8 mouse cellular contexts compared by ENCODE assay signal in genomic region chr4:43655656-43656338, GRCm38 (mm10). TPM values are rescaled to one million over a fixed set of nuclear protein-coding genes. Genes with fewer than 3 reads are reported as not detected.
A peak's percentile ranks its signal among the peaks of the same experiment; 100 is the strongest.
DNase-seq lines count a peak whose midpoint lies in the region; ATAC-seq and TF ChIP-seq lines count a peak whose summit lies in the region.

No protein-coding gene starts in this region.

- peak overlapping the region; percentile 87 for H3K9ac ChIP-seq in heart, embryonic 11.5 days (ENCODE audit: low read depth, low read length)
- H3K9ac ChIP-seq in liver, embryonic 16.5 days (ENCODE audit: low read depth, low read length), result peak overlapping the region; percentile 91

- H3K4me1 ChIP-seq in heart, embryonic 11.5 days (ENCODE audit: control insufficient read depth, insufficient read depth, low read length), result peaks cover 3% of the 10 kb centered on the region; the same call in 1 of the 2 replicates
- H3K4me1 ChIP-seq in bone marrow macrophage, adult 2 months (ENCODE audit: control insufficient read depth, insufficient read depth, low read length), result peaks cover 3% of the 10 kb centered on the region
- H3K4me1 ChIP-seq in liver, embryonic 16.5 days (ENCODE audit: control insufficient read depth, low read depth, low read length), result peaks cover 14% of the 10 kb centered on the region

- no peak for DNase-seq in heart, postnatal 36 days
- DNase-seq in adrenal gland, adult 18-20 months (ENCODE audit: low spot score in 2 of 2), result no peak
- DNase-seq in gastrocnemius, adult 8-10 months (ENCODE audit: low spot score in 2 of 2), result no peak
- no peak for DNase-seq in thymus, postnatal 14 days

- H3K36me3 ChIP-seq in heart, embryonic 11.5 days (ENCODE audit: control insufficient read depth, insufficient read depth, low read length), result no peaks in the 10 kb centered on the region
- H3K36me3 ChIP-seq in liver, embryonic 16.5 days (ENCODE audit: control insufficient read depth, insufficient read depth), result no peaks in the 10 kb centered on the region

- TF ChIP-seq CTCF in bone marrow macrophage, adult 2 months (IDR thresholded peaks at IDR 0.05; ENCODE audit: low read depth, low read length), result no peak

- 8% methylated on average over 34 of the region's 34 CpGs for WGBS in heart, embryonic 11.5 days (ENCODE audit: insufficient replicate concordance)
- WGBS in liver, embryonic 16.5 days (ENCODE audit: insufficient replicate concordance), result 8% methylated on average over 34 of the region's 34 CpGs

- peak overlapping the region; percentile 80 for H3K27ac ChIP-seq in heart, embryonic 11.5 days (ENCODE audit: low read depth, low read length)
- H3K27ac ChIP-seq in bone marrow macrophage, adult 2 months (ENCODE audit: insufficient read depth, low read depth, low read length), result no peak overlapping the region
- peak overlapping the region; percentile 80 for H3K27ac ChIP-seq in liver, embryonic 16.5 days (ENCODE audit: low read length)

- H3K27me3 ChIP-seq in heart, embryonic 11.5 days (ENCODE audit: control insufficient read depth, insufficient read depth, low read length), result peaks cover 5% of the 10 kb centered on the region
- H3K27me3 ChIP-seq in liver, embryonic 16.5 days (ENCODE audit: control insufficient read depth, insufficient read depth, low read depth, low read length), result no peaks in the 10 kb centered on the region; the same call in 1 of the 2 replicates

- no peaks in the 10 kb centered on the region for H3K9me3 ChIP-seq in heart, embryonic 11.5 days (replicated peaks; ENCODE audit: control insufficient read depth, low read length)
- no peaks in the 10 kb centered on the region for H3K9me3 ChIP-seq in liver, embryonic 16.5 days (replicated peaks; ENCODE audit: control insufficient read depth, low read length)

- H3K4me3 ChIP-seq in heart, embryonic 11.5 days (ENCODE audit: low read depth, low read length), result peak overlapping the region; percentile 87
- peak overlapping the region; percentile 80 for H3K4me3 ChIP-seq in bone marrow macrophage, adult 2 months (ENCODE audit: insufficient read depth, low read length)
- peak overlapping the region; percentile 90 for H3K4me3 ChIP-seq in liver, embryonic 16.5 days (ENCODE audit: low read depth, low read length)

- no peak for TF ChIP-seq POLR2A in bone marrow macrophage, adult 2 months (IDR thresholded peaks at IDR 0.05; ENCODE audit: borderline replicate concordance, low read depth, low read length)

- intact Hi-C loops in heart, postnatal 36 days (cut with DNase I), result loop anchor here (5.0 kb wide), 1 partner anchor 73 kb away; the partner anchor contains the start of gene Msmp

- peak overlapping the region; percentile 89 for H3K4me2 ChIP-seq in heart, embryonic 11.5 days
- H3K4me2 ChIP-seq in liver, embryonic 16.5 days (ENCODE audit: low read depth, low read length), result peak overlapping the region; percentile 82

- peak; percentile 37 for ATAC-seq in heart, embryonic 11.5 days (replicated peaks; ENCODE audit: insufficient number of reproducible peaks, low FRiP score, low TSS enrichment)
- ATAC-seq in inflammation-experienced regulatory T-cells, adult 6 months, result peak; percentile 4
- peak; percentile 11 for ATAC-seq in liver, embryonic 16.5 days (ENCODE audit: low read depth)

RNA-seq across cellular contexts. Expression of gene Hint2, which starts 0.5 kb away (rescaled TPM):
- polyA plus RNA-seq in heart, embryonic 11.5 days (2014; fragmentation: Nextera tagmentation; extraction: Ambion mirVana), result 128 and 131 TPM in 2 replicates
- 100 to 1,000 TPM; 131 to 152 TPM for total RNA-seq in heart, postnatal 36 days (2021)
- polyA plus RNA-seq in bone marrow macrophage, adult 2 months (2012; ENCODE audit: insufficient read depth, insufficient read length, missing spikeins), result 32.7 and 33.1 TPM in 2 replicates
- 10 to 100 TPM; 30.3 to 47.5 (median 34.2) TPM for polyA plus RNA-seq in inflammation-experienced regulatory T-cells, adult 6 months (2017; shearing (Covaris generic))
- 63.9 and 68.5 TPM in 2 replicates for polyA plus RNA-seq in liver, embryonic 16.5 days (2015; fragmentation: Nextera tagmentation; extraction: Ambion mirVana)
- 100 to 1,000 TPM in 1 of 2 experiments, 10 to 100 TPM in 1; 79.2 to 121 TPM for total RNA-seq in adrenal gland, adult 18-20 months (2021)
- total RNA-seq in gastrocnemius, adult 8-10 months (2022), result 10 to 100 TPM; 46.4 to 48.6 (median 47.3) TPM

RNA-seq across cellular contexts. Expression of gene Spag8, which starts 2.4 kb away (rescaled TPM):
- 0.29 and 0.38 TPM in 2 replicates for polyA plus RNA-seq in heart, embryonic 11.5 days (2014; fragmentation: Nextera tagmentation; extraction: Ambion mirVana)
- not detected for total RNA-seq in heart, postnatal 36 days (2021)
- not detected in 2 replicates for polyA plus RNA-seq in bone marrow macrophage, adult 2 months (2012; ENCODE audit: insufficient read depth, insufficient read length, missing spikeins)
- under 1 TPM in 1 of 3 experiments, not detected in 2; 0.54 TPM for polyA plus RNA-seq in inflammation-experienced regulatory T-cells, adult 6 months (2017; shearing (Covaris generic))
- 0.08 and 0.20 TPM in 2 replicates for polyA plus RNA-seq in liver, embryonic 16.5 days (2015; fragmentation: Nextera tagmentation; extraction: Ambion mirVana)
- total RNA-seq in adrenal gland, adult 18-20 months (2021), result under 1 TPM; 0.53 to 0.54 TPM
- not detected for total RNA-seq in gastrocnemius, adult 8-10 months (2022)

RNA-seq across cellular contexts. Expression of gene Tmem8b, which starts 13.0 kb away (rescaled TPM):
- 2.7 and 3.3 TPM in 2 replicates for polyA plus RNA-seq in heart, embryonic 11.5 days (2014; fragmentation: Nextera tagmentation; extraction: Ambion mirVana)
- total RNA-seq in heart, postnatal 36 days (2021), result 10 to 100 TPM; 17.8 to 20.3 TPM
- polyA plus RNA-seq in bone marrow macrophage, adult 2 months (2012; ENCODE audit: insufficient read depth, insufficient read length, missing spikeins), result 1.9 and 2.4 TPM in 2 replicates
- 1 to 10 TPM in 1 of 3 experiments, under 1 TPM in 2; 0.87 to 1.0 (median 0.87) TPM for polyA plus RNA-seq in inflammation-experienced regulatory T-cells, adult 6 months (2017; shearing (Covaris generic))
- 0.22 and 0.23 TPM in 2 replicates for polyA plus RNA-seq in liver, embryonic 16.5 days (2015; fragmentation: Nextera tagmentation; extraction: Ambion mirVana)
- 1 to 10 TPM; 5.2 to 7.5 TPM for total RNA-seq in adrenal gland, adult 18-20 months (2021)
- total RNA-seq in gastrocnemius, adult 8-10 months (2022), result 10 to 100 TPM in 2 of 4 experiments, 1 to 10 TPM in 2; 9.5 to 14.4 (median 10.4) TPM

RNA-seq across cellular contexts. Expression of gene Fam221b, which starts 13.1 kb away (rescaled TPM):
- polyA plus RNA-seq in heart, embryonic 11.5 days (2014; fragmentation: Nextera tagmentation; extraction: Ambion mirVana), result 3.4 and 3.9 TPM in 2 replicates
- under 1 TPM; 0.24 to 0.31 TPM for total RNA-seq in heart, postnatal 36 days (2021)
- 0.15 and 0.21 TPM in 2 replicates for polyA plus RNA-seq in bone marrow macrophage, adult 2 months (2012; ENCODE audit: insufficient read depth, insufficient read length, missing spikeins)
- polyA plus RNA-seq in inflammation-experienced regulatory T-cells, adult 6 months (2017; shearing (Covaris generic)), result 1 to 10 TPM; 2.8 to 3.7 (median 3.4) TPM
- polyA plus RNA-seq in liver, embryonic 16.5 days (2015; fragmentation: Nextera tagmentation; extraction: Ambion mirVana), result 0.63 and 1.0 TPM in 2 replicates
- total RNA-seq in adrenal gland, adult 18-20 months (2021), result under 1 TPM; 0.19 to 0.40 TPM
- total RNA-seq in gastrocnemius, adult 8-10 months (2022), result under 1 TPM in 3 of 4 experiments, not detected in 1; 0.07 to 0.12 (median 0.11) TPM

RNA-seq across cellular contexts. Expression of gene Npr2, which starts 24.1 kb away (rescaled TPM):
- 7.2 and 7.8 TPM in 2 replicates for polyA plus RNA-seq in heart, embryonic 11.5 days (2014; fragmentation: Nextera tagmentation; extraction: Ambion mirVana)
- 10 to 100 TPM; 44.2 to 46.5 TPM for total RNA-seq in heart, postnatal 36 days (2021)
- polyA plus RNA-seq in bone marrow macrophage, adult 2 months (2012; ENCODE audit: insufficient read depth, insufficient read length, missing spikeins), result 0.44 TPM in 1 of 2 replicates, not detected in the other
- not detected for polyA plus RNA-seq in inflammation-experienced regulatory T-cells, adult 6 months (2017; shearing (Covaris generic))
- 0.49 and 0.91 TPM in 2 replicates for polyA plus RNA-seq in liver, embryonic 16.5 days (2015; fragmentation: Nextera tagmentation; extraction: Ambion mirVana)
- 10 to 100 TPM; 24.9 to 42.4 TPM for total RNA-seq in adrenal gland, adult 18-20 months (2021)
- total RNA-seq in gastrocnemius, adult 8-10 months (2022), result 10 to 100 TPM; 31.1 to 40.6 (median 32.6) TPM
